Mouse (Mus musculus) left cerebral cortex, adult 8-10 months (tissue): Measurements from ENCODE around the gene Drap1. TPM values are rescaled to one million over a fixed set of nuclear protein-coding genes. Genes with fewer than 3 reads are reported as not detected.
A peak's percentile ranks its signal among the peaks of the same experiment; 100 is the strongest.
"Not testable (repeated sequence)": the region's sequence is repeated elsewhere in the genome, so short reads cannot be mapped to it uniquely, and the experiment has no call there.

ENCODE experiments used
- DNase-seq, 2 experiments: peaks; one replicate each; pipeline ENCODE4 v3.0.0; 2022; ENCODE audit warnings: low spot score in 2 of 2
- total RNA-seq, 4 experiments: library from RNA; stranded (reverse); gene quantifications; 2 replicates each; pipeline ENCODE4 v1.2.4; 2022

Gene Drap1
- total RNA-seq, 4 experiments from 2014 or later = 253 to 272 (median 266) TPM

DNA sequence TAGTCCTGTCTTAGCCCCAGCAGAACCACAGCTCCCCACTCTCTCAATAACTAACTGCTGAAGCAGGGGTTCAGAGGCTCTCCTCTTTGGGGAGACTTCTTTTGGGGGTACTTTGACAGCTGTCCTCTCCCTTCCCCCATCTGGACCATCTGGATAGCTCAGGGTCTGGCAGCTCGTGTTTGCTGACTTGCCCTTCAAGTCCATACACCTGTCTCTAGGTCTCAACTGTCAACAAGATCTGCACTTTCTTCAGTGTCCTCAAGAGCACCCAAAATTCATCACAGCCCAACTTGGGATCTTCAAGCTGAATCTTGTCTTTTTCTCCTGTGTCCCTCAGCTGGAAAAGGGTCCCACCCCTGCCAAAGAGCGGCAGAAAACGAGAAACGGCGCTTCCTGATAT, 3.0 kb downstream of the Drap1 start:
- DNase-seq = no peak

DNA sequence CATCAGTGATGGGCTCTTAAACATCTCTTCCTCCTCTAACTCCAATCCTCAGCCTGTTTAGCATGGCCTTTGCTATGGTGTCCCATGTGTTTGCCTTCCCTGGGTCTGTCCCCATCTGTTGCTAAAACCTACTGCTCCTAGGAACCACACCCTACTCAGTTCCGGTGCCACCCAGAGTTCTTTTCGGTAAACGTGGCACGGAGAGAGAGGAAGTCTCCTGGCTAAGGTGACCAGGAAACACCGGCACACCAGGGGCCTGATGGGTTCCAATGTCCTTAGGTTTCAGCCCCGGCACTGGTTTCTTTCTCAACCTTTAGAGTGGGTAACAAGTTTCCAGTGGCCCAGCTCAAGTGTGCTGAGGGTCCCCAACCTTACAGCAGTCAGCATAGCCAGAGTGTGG, 4.2 kb downstream of the Drap1 start:
- no peak for DNase-seq

GRCm38 (mm10) chr19:5419630-5420029, 5.1 kb downstream of the Drap1 start:
- no peak for DNase-seq

- DNase-seq = no peak
These were observed 5.9 kb downstream of the Drap1 start for GRCm38 (mm10) chr19:5418750-5419466.

GRCm38 (mm10) chr19:5414534-5414957, 10.2 kb downstream of the Drap1 start:
- no peak for DNase-seq

- no peak for DNase-seq
These were observed 10.9 kb downstream of the Drap1 start for GRCm38 (mm10) chr19:5413840-5414239.

DNA sequence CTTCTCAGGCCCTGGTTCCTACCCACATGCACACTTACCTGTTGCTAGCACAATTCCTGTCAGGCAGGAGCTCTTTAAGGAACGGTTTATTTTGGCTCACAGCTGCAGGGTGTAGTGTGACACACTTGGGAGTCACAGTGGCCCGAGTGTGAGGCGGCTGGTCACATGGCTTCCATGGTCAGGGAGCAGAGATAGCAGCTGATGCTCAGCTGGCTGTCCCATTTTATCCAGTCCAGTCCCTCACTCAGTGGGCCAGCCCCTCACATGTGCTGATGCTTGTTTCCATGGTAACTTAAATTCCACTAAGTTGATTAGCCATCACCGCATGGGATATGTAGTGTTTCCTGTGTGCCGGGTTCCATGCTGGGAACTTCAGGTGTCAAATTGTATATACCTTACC, 12.8 kb downstream of the Drap1 start:
- DNase-seq = no peak

DNA sequence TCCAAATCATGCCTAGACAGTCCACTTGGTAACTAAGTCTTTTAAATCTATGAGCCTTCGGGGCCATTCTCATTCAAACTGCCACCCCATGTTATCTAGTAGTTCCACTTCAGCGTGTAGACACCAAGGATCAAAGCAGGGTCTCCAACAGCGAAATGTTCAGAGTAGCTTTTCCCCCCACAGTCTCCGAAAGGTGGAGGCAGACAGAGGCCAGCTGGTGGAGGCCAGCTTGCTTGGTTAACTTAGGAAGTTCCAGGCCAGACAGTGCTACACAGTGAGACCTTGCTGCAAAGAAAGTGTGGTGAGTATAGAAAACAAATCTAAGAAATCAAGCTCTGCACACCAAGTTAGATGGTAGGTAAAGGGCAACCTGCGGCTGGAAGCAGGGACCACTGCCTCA, 14.1 kb downstream of the Drap1 start:
- DNase-seq = no peak

- DNase-seq = no peak
These were observed 15.7 kb downstream of the Drap1 start for GRCm38 (mm10) chr19:5409068-5409467.

DNA sequence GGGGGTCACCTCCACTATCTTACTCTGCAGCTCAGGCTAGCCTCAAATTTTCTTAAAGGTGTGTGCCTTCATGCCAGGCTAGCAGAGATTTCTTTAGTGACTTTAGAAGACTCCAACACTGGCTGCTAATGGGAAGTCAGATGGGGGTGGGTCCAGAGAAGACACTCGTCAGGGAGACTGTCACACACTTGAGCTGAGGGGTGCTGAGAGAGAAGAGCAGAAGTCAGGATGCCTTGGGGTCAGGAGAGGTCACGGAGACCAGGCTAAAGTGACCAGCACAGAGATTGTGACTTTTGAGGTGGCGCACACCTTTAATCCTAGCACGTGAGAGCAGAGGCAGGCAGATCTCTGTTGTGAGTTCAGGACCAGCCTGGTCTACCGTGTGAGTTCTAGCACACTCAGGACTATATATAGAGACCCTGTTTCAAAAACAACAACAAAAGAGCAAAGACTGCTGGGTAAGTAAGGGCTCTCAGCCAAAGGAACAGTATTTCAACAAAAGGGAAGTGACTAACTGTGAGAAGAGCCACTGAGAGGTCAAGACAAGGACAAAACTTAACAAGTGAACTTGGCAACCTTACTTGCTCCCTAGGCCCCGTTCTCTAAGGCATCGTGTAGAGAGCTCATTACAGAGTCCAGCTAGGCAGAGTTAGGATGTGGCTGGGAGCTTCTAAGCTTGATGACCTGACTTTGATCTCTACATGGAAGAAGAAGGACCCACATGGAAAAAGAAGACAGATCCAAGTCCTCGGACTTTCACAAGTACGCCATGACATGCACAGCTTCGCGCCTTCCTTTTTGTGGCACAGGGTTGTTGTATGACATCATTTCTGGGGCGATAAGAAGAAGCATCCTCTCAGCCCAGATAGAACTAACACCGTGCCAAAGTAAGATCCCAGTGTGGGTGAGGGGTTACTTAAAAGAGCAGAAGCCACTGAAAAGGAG, 16.4 kb downstream of the Drap1 start:
- DNase-seq = no peak

DNA sequence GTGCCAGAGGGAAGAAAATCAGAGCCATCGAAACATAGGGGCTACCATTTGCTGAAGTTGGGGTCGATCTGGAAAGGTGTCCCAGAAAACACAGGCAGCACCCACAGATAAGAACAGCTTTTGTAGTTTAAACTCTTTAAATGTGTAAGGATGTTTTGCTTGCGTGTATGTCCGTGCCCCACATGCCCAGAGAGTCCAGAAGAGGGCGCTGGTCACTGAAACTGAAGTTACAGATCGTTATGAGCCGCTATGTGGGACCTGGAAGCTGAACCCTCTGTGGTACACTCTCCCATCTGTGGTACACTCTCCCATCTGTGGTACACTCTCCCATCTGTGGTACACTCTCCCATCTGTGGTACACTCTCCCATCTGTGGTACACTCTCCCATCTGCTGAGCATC, 17.6 kb downstream of the Drap1 start:
- DNase-seq = no peak

DNA sequence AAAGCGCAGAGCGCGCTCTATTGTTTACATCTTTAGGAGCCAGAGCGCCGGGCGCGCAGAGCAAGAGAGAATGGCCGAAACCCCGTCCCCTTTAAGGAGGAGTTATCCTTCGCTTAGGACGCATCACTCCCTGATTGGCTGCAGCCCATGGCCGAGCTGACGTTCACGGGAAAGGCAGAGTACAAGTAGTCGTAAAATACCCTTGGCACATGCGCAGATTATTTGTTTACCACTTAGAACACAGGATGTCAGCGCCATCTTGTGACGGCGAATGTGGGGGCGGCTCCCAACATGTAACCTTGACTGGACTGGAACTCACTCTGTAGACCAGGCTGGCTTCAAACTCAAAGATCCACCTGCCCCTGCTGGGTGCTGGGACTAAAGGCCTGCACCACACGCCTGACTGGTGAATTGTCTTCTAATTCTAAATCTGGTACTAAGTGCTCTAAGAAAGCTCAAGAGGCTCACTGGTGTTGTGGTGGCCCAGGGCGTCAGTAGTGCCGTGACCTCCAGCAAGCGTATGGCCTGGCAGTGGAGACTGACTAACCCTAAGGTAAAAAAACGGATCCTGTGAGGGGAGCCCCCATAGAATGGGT, 18.1 kb downstream of the Drap1 start:
- DNase-seq = peak in 1 of 2 experiments; percentile 57

DNA sequence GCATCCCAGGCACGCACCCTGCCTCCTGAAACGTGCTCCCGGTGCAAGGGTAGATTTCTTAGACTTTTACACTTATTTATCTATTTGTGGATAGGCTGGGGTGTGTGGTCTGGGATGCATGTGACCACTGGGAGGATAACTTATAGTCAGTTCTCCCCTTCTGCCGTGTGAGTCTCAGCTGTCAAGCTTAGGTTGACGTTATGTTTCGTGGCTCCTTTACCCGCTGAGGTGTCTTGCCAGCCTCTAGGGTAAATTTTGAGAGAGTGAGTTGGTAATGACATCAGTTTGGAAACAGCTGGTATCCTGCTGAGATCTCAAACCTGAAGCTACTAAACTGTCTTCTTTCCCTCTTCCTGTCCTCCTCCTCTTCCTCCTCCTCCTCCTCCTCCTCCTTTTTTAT, 18.9 kb downstream of the Drap1 start:
- no peak for DNase-seq

DNA sequence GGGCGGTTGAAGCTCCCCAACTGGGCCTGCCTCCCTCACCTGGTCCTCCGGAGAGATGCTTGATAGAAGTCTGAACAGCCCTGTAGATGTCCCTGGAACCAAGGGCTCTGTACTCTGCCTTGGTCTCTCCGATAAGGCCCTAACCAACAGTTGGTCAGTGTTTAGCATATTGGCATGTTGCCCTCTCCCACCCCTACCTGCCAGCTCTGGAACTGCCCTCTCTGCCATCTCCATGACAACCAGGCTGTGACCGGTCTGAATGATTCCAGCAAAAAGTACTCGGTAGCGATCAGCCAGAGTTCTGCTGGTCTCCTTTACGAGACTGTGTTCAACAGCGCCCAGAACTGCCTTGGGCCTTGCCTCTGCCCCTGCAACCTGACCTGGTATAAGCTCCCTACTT, 22.5 kb downstream of the Drap1 start, which contains the start of gene Tsga10ip:
Tsga10ip (minus strand) TSS at position 234 of the 400 bp plus-strand sequence.
- DNase-seq = no peak

DNA sequence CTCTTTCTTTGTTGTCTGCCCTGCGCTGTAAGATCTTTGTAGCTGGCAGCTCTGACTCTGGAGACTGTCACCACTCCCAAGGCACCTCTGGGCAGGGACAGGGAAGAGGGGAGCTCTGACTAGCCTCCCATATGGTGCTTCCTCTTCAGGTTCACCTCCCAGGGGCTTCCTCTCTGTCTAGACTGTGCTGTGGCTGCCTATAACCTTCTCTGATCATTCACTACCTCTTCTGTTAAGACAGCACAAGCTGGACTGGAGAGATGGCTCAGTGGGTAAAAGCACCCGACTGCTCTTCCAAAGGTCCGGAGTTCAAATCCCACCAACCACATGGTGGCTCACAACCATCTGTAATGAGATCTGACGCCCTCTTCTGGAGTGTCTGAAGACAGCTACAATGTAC, 23.7 kb downstream of the Drap1 start:
- not testable (repeated sequence) for DNase-seq

- no peak for DNase-seq
These were observed 29.4 kb downstream of the Drap1 start for GRCm38 (mm10) chr19:5395371-5395770.

GRCm38 (mm10) chr19:5394168-5394567, 30.6 kb downstream of the Drap1 start:
- DNase-seq = no peak

GRCm38 (mm10) chr19:5392892-5393291, 31.9 kb downstream of the Drap1 start:
- no peak for DNase-seq

GRCm38 (mm10) chr19:5390416-5390815, 34.4 kb downstream of the Drap1 start:
- DNase-seq = no peak

DNA sequence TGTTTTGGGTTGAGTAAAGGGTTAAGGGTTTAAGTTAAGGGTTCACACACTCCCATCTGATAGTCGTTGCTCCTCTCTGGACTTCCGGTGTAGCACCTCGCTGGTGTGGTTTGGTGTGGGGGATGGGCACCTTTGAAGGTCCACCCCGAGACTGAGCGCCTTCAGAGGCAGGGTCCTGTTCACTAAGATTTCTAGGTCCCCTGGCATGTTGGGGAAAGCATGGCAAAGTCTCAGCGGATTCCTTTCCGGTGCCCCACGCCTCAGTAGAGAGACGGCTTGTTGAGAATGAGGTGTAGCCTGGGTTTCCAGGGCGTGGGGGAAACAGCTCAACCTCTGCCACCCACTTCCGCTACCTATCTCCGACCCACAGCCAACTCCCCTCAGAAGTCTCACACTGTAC, 35.1 kb downstream of the Drap1 start:
- no peak for DNase-seq

- peak; percentile 81 to 96 for DNase-seq
These were observed 36.1 kb downstream of the Drap1 start, which contains the start of gene Sart1 for GRCm38 (mm10) chr19:5388588-5389242. Sart1 (minus strand) TSS chr19:5388703.
